Mouse (Mus musculus): ENCODE data around the gene Ugt1a6a. TPM values are rescaled to one million over a fixed set of nuclear protein-coding genes. Genes with fewer than 3 reads are reported as not detected.
"Not testable (repeated sequence)": the region's sequence is repeated elsewhere in the genome, so short reads cannot be mapped to it uniquely, and the experiment has no call there.

Ugt1a6a gene
- polyA plus RNA-seq, 1 experiment from 2014 or later, result 1.1 TPM

DNA sequence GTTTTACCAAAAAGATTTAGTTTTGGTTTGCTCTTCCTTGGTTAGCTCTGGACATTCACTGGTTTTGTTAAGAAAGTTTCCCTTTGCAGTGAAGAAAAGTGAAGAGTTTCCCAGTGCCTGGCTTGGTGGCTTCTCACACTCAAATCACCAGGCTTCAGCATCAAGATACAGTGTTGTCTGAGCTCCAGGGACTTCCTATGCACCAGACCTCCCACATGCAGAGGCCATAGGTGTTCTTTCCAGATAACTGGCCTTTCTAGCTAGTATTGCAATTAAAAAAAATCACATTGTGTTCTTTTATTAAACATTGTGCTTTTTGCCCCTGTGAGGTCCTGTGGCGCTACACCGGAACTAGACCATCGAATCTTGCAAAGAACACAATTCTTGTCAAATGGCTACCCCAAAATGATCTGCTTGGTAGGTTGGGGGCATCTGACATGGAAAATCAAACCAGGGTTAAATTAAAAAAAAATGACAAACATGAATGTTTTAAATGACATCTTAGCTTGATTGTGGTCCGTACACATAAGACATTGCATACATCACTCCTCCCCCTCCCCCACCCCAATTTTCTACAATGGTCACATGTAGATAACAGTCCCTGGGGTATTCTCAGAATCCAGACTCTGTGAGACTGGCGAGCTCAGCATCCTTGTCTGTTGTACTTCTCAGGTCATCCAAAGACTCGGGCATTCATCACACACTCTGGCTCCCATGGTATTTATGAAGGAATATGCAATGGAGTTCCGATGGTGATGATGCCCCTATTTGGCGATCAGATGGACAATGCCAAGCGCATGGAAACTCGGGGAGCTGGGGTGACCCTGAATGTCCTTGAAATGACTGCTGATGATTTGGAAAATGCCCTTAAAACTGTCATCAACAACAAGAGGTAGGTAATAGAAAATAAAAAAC lies 81.1 kb downstream of the Ugt1a6a start:
- Histone ChIP-seq H3K4me3 (no peak overlapping the region), H3K27ac (no peak overlapping the region), H3K27me3 (no peaks in the 10 kb centered on the region), H3K36me3 (no peaks in the 10 kb centered on the region), H3K9ac (no peak overlapping the region), H3K4me2 (replicated peaks) (no peak overlapping the region), H3K9me3 (peaks cover 60% of the 10 kb centered on the region), H3K4me1 (no peaks in the 10 kb centered on the region)
- 69% methylated on average over 10 of the region's 10 CpGs for WGBS
- ATAC-seq (ENCODE audit: insufficient number of reproducible peaks, insufficient read depth, low FRiP score, low TSS enrichment), result no peak

DNA sequence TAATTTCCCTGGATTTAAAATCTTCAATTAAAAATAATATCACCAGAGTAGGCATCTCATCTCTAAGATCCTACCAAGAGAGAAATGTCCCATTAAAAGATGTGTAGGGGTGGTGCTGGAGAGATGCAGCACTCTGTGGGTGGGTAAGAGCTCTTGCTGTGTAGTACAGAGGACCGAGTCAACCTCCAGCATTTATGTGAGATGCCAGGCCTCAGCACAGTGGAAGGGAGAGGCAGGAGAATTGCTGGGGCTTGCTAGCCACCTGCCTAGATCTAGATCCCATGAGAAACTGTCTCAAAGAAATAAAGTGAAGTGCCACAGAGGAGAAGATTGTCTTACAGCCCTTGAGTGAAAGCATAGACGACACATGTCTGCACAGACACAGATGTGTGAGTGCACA lies 81.9 kb downstream of the Ugt1a6a start:
- H3K4me1 ChIP-seq, result no peaks in the 10 kb centered on the region
- no peak for ATAC-seq (ENCODE audit: insufficient number of reproducible peaks, insufficient read depth, low FRiP score, low TSS enrichment)
- no peaks in the 10 kb centered on the region for H3K27me3 ChIP-seq
- no peaks in the 10 kb centered on the region for H3K36me3 ChIP-seq
- no peak overlapping the region for H3K27ac ChIP-seq
- peaks cover 56% of the 10 kb centered on the region for H3K9me3 ChIP-seq
- 52% methylated on average over 2 of the region's 2 CpGs for WGBS
- H3K4me2 ChIP-seq (replicated peaks), result no peak overlapping the region
- no peak overlapping the region for H3K4me3 ChIP-seq
- no peak overlapping the region for H3K9ac ChIP-seq

DNA sequence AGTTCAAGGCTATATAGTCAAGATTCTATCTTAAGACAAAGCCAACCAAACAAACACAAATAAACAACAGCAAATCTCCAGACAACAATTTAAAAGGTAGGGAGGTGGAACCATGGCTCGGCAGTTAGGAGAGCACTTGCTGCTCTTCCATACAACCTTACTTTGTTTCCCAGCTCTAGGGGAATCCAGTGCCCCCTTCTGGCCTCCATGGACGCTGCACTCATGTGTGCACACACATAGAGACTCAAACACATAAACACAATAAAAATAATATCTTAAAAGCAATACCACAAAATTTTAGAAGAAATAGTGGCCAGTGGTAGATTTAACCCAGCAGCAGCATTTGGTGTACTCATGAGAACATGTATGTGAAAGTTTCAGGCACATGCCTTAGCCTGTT lies 82.5 kb downstream of the Ugt1a6a start:
- H3K4me2 ChIP-seq (replicated peaks), result no peak overlapping the region
- ATAC-seq (ENCODE audit: insufficient number of reproducible peaks, insufficient read depth, low FRiP score, low TSS enrichment), result no peak
- no peak overlapping the region for H3K4me3 ChIP-seq
- no peak overlapping the region for H3K27ac ChIP-seq
- WGBS, result 58% methylated on average over 2 of the region's 2 CpGs
- H3K36me3 ChIP-seq, result no peaks in the 10 kb centered on the region
- H3K4me1 ChIP-seq, result no peaks in the 10 kb centered on the region
- H3K27me3 ChIP-seq, result no peaks in the 10 kb centered on the region
- H3K9ac ChIP-seq, result no peak overlapping the region
- peaks cover 50% of the 10 kb centered on the region for H3K9me3 ChIP-seq

DNA sequence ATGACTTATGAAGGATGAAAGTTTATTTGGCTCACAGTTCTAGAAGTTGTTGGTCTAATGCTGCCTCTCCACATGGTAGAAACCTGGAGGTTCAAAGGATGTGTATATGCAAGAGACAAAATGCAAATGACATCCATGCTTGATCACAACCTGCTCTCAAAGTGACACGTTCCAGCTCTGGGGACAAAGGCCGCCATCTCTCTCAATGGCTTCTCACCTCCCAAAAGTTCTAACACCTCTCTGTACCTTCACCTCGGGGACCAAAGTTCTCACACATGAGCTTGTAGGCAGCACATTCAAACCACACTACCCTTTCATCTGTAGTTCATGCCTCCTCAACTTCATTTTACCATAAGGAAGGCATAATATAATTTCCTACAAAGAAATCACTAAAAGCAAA lies 83.0 kb downstream of the Ugt1a6a start:
- 40% methylated on average over 3 of the region's 3 CpGs for WGBS
- Histone ChIP-seq H3K27me3 (no peaks in the 10 kb centered on the region), H3K4me2 (replicated peaks) (no peak overlapping the region), H3K9ac (no peak overlapping the region), H3K4me1 (no peaks in the 10 kb centered on the region), H3K36me3 (no peaks in the 10 kb centered on the region), H3K4me3 (no peak overlapping the region), H3K9me3 (peaks cover 46% of the 10 kb centered on the region), H3K27ac (no peak overlapping the region)
- no peak for ATAC-seq (ENCODE audit: insufficient number of reproducible peaks, insufficient read depth, low FRiP score, low TSS enrichment)

GRCm38 (mm10) chr1:88218051-88218450 lies 83.4 kb downstream of the Ugt1a6a start:
- H3K9me3 ChIP-seq, result peaks cover 41% of the 10 kb centered on the region
- 74% methylated on average over 9 of the region's 9 CpGs for WGBS

GRCm38 (mm10) chr1:88218591-88218990 lies 84.0 kb downstream of the Ugt1a6a start:
- Histone ChIP-seq H3K27me3 (no peaks in the 10 kb centered on the region), H3K4me3 (no peak overlapping the region), H3K4me1 (no peaks in the 10 kb centered on the region), H3K9ac (no peak overlapping the region), H3K27ac (no peak overlapping the region), H3K9me3 (peaks cover 36% of the 10 kb centered on the region), H3K4me2 (replicated peaks) (no peak overlapping the region), H3K36me3 (no peaks in the 10 kb centered on the region)
- ATAC-seq (ENCODE audit: insufficient number of reproducible peaks, insufficient read depth, low FRiP score, low TSS enrichment), result no peak
- 47% methylated on average over 4 of the region's 4 CpGs for WGBS

More at GRCm38 (mm10) chr1:88218051-88218450, 83.4 kb downstream of the Ugt1a6a start:
- Histone ChIP-seq H3K9ac (no peak overlapping the region), H3K4me3 (no peak overlapping the region), H3K4me2 (replicated peaks) (no peak overlapping the region), H3K27ac (no peak overlapping the region), H3K27me3 (no peaks in the 10 kb centered on the region), H3K36me3 (no peaks in the 10 kb centered on the region), H3K4me1 (no peaks in the 10 kb centered on the region)
- no peak for ATAC-seq (ENCODE audit: insufficient number of reproducible peaks, insufficient read depth, low FRiP score, low TSS enrichment)

- H3K27ac ChIP-seq, result no peak overlapping the region
- 10% methylated on average over 1 of the region's 1 CpGs for WGBS
- H3K27me3 ChIP-seq, result no peaks in the 10 kb centered on the region
- H3K4me1 ChIP-seq, result no peaks in the 10 kb centered on the region
- H3K4me2 ChIP-seq (replicated peaks), result no peak overlapping the region
- no peak overlapping the region for H3K4me3 ChIP-seq
- no peak overlapping the region for H3K9ac ChIP-seq
- ATAC-seq (ENCODE audit: insufficient number of reproducible peaks, insufficient read depth, low FRiP score, low TSS enrichment), result no peak
- H3K9me3 ChIP-seq, result peaks cover 31% of the 10 kb centered on the region
- no peaks in the 10 kb centered on the region for H3K36me3 ChIP-seq
Measured at GRCm38 (mm10) chr1:88219054-88219453, 84.4 kb downstream of the Ugt1a6a start.

DNA sequence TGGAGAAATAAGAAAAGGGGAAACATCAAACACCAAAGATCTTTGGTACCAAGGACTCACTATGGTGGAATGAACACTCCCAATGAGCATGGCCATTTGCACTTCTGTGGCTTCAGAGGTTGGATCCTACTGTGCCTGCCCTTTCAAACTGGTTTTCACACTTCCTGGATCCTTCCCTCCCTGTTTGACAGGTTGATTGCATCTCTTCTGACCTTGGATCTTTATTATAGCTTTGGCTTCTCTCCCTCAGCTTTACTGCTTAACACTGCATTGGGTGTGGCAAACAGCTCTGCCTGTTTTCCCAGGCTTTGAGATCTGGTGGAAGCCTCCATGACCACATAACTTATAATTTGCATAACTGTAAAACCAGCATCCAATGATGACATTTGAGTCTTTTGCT lies 85.7 kb downstream of the Ugt1a6a start:
- Histone ChIP-seq H3K27ac (no peak overlapping the region), H3K9ac (no peak overlapping the region), H3K4me3 (no peak overlapping the region), H3K4me2 (replicated peaks) (no peak overlapping the region), H3K9me3 (peaks cover 22% of the 10 kb centered on the region), H3K4me1 (no peaks in the 10 kb centered on the region), H3K27me3 (no peaks in the 10 kb centered on the region), H3K36me3 (no peaks in the 10 kb centered on the region)
- no peak for ATAC-seq (ENCODE audit: insufficient number of reproducible peaks, insufficient read depth, low FRiP score, low TSS enrichment)

DNA sequence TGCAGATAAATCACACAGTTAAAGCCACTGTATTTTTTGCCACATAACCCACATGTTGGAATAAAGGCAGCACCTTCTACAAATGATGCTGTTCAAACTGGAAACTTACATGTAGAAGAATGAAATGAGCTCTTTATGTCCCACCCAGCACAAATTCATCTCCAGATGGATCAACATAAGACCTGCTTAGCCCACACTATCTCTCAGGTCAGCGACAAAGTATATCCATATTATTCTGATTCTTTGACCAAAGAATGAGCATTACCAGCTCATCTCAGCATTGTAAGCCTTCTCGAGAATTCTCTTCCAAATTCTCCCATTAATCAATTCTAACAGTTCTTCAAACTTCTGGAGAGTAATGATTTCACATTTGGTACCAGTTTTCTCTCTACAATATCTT lies 87.6 kb downstream of the Ugt1a6a start:
- H3K9ac ChIP-seq, result no peak overlapping the region
- no peak overlapping the region for H3K4me2 ChIP-seq (replicated peaks)
- H3K27ac ChIP-seq, result no peak overlapping the region
- 47% methylated on average over 2 of the region's 2 CpGs for WGBS
- no peaks in the 10 kb centered on the region for H3K4me1 ChIP-seq
- H3K9me3 ChIP-seq, result peaks cover 23% of the 10 kb centered on the region
- ATAC-seq (ENCODE audit: insufficient number of reproducible peaks, insufficient read depth, low FRiP score, low TSS enrichment), result no peak
- H3K4me3 ChIP-seq, result no peak overlapping the region
- no peaks in the 10 kb centered on the region for H3K36me3 ChIP-seq
- H3K27me3 ChIP-seq, result no peaks in the 10 kb centered on the region

DNA sequence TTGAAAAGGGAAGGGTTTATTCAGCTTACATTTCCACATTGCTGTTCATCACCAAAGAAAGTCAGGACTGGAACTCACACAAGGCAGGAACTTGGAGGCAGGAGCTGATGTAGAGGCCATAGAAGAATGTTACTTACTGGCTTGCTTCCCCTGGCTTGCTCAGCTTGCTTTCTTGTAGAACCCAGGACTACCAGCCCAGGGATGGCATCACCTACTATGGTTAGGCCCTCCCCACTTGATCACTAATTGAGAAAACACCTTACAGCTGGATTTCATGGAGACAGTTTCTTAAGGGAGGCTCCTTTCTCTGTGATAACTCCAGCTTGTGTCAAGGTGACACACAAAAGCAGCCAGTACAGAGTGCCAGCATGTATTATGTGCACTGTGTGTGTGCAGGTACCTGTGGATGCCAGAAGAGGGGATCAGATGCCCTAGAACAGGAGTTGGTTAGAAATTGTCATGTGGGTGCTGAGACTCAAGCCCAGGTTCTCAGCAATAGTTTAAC lies 88.5 kb downstream of the Ugt1a6a start:
- not testable (repeated sequence) for H3K4me3 ChIP-seq; H3K36me3 ChIP-seq; H3K9ac ChIP-seq; H3K4me1 ChIP-seq; ATAC-seq (ENCODE audit: insufficient number of reproducible peaks, insufficient read depth, low FRiP score, low TSS enrichment); H3K27ac ChIP-seq; H3K27me3 ChIP-seq; H3K4me2 ChIP-seq (replicated peaks)
- H3K9me3 ChIP-seq, result peaks cover 27% of the 10 kb centered on the region

DNA sequence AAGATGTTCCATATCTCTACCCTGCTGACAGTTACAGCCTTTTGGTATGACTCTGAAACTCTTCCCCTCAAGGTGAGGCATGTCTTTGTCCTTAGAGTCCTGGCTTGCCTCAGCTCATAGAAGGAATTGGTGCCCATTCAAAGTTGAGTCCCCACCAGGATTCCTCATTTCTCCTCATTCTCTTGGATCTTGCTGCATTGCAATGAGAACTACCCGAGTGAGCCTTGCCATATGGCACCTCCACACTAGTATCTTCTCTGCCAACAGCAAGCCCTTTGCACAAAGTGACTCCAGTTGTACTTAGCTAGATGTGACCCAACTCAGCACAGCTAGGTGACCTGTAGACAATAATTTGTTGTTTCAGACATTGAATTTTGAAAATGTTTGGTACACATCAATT lies 89.0 kb downstream of the Ugt1a6a start:
- no peak overlapping the region for H3K27ac ChIP-seq
- ATAC-seq (ENCODE audit: insufficient number of reproducible peaks, insufficient read depth, low FRiP score, low TSS enrichment), result no peak
- H3K36me3 ChIP-seq, result no peaks in the 10 kb centered on the region
- H3K4me3 ChIP-seq, result no peak overlapping the region
- no peaks in the 10 kb centered on the region for H3K4me1 ChIP-seq
- 52% methylated on average over 1 of the region's 1 CpGs for WGBS
- H3K4me2 ChIP-seq (replicated peaks), result no peak overlapping the region
- H3K27me3 ChIP-seq, result no peaks in the 10 kb centered on the region
- peaks cover 32% of the 10 kb centered on the region for H3K9me3 ChIP-seq
- no peak overlapping the region for H3K9ac ChIP-seq

DNA sequence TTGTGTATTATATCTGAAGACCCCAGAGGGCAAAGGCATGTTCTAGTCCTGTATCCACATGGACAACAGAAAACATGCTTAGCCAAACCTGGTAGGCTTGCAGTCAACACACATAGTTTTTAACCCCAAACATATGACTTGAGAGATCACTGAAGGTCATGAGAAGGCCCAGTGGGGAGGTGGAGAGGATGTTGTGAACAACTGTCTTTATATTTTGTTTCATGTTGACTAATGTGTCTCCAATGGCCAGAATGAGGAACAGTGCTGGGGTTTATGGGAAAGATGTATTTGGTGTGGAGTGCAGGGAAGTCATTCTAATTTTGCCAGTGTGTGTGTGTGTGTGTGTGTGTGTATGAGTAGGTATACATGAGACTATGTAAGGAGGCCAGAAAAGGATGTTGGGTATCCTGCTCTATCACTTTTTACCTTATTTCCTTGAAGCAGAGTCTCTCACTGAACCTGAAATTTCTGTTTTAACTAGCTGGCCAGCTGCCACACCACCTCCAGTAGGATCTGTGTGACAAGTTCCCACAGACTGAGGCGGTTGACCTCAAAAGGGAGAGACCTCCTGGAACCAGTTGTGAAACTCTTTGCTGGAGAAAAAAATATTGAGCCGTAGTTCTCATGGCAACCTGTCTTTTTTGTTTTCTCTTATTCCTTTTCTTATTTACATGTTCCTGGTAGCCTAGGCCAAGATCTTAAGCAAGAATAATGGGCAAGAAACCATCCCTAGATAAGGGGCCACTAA lies 89.6 kb downstream of the Ugt1a6a start:
- WGBS, result 72% methylated on average over 2 of the region's 2 CpGs
- no peak for ATAC-seq (ENCODE audit: insufficient number of reproducible peaks, insufficient read depth, low FRiP score, low TSS enrichment)

More for the DNA sequence above, 89.6 kb downstream of the Ugt1a6a start:
- Histone ChIP-seq H3K4me1 (no peaks in the 10 kb centered on the region), H3K36me3 (no peaks in the 10 kb centered on the region), H3K4me2 (replicated peaks) (no peak overlapping the region), H3K9ac (no peak overlapping the region), H3K27me3 (no peaks in the 10 kb centered on the region), H3K4me3 (no peak overlapping the region), H3K27ac (no peak overlapping the region), H3K9me3 (peaks cover 38% of the 10 kb centered on the region)

Measured in embryonic facial prominence, embryonic 12.5 days (tissue).